Mouse (Mus musculus) left cerebral cortex, postnatal 36 days (tissue): ENCODE results near the gene Tmco4. TPM values are rescaled to one million over a fixed set of nuclear protein-coding genes. Genes with fewer than 3 reads are reported as not detected.
A peak's percentile ranks its signal among the peaks of the same experiment; 100 is the strongest.

Source experiments
- DNase-seq, 2 experiments: peaks; one replicate each; pipeline ENCODE4 v3.0.0; 2021 to 2022; ENCODE audit warnings: low spot score in 2 of 2, mixed read lengths in 1 of 2
- intact Hi-C: fragments of 180-260 bp; cut with DNase I; formaldehyde crosslinking; loops from one replicate; pipeline ENCODE4 v1.15.1; 2025
- total RNA-seq, 2 experiments: library from RNA; stranded (reverse); gene quantifications; 2 replicates each; pipeline ENCODE4 v1.2.3; 2021

The Tmco4 gene
- total RNA-seq, 2 experiments from 2014 or later: 2.6 to 2.7 TPM

GRCm38 (mm10) chr4:139011201-139011702, 38.6 kb downstream of the Tmco4 start:
- intact Hi-C loops: no loop called here
- DNase-seq: no peak

GRCm38 (mm10) chr4:139013281-139013680, 40.6 kb downstream of the Tmco4 start:
- DNase-seq: no peak
- intact Hi-C loops: no loop called here

GRCm38 (mm10) chr4:139014793-139015192, 42.1 kb downstream of the Tmco4 start:
- no peak for DNase-seq
- intact Hi-C loops: no loop called here

DNA sequence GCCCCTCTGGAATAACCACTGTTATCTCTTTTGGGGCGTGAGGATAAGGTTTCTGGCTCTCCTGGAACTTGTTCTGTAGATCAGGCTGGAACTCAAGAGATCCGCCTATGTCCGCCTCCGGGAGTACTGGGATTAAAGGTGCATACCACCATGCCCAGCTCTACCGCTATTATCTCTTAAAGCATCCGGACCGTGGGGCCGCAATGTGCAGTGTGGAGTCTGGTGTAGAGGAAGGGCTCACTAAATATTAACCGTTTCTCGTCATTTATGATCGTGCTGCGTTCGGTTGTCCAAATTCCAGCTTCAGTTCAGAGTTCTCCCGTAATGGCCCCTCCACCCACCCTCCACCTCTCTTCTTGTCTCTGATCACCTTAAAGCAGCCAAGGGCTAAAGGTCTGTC, 45.7 kb downstream of the Tmco4 start:
- intact Hi-C loops: no loop called here
- DNase-seq: no peak

- intact Hi-C loops: no loop called here
- DNase-seq: no peak
Measured at GRCm38 (mm10) chr4:139018976-139019375, 46.3 kb downstream of the Tmco4 start.

- intact Hi-C loops: no loop called here
- no peak for DNase-seq
Measured at GRCm38 (mm10) chr4:139019413-139019812, 46.7 kb downstream of the Tmco4 start.

- DNase-seq: no peak
- intact Hi-C loops: no loop called here
Measured at GRCm38 (mm10) chr4:139020385-139020784, 47.7 kb downstream of the Tmco4 start.

- intact Hi-C loops: no loop called here
Measured at GRCm38 (mm10) chr4:139024379-139024778, 51.7 kb downstream of the Tmco4 start.

GRCm38 (mm10) chr4:139030675-139031074, 58.0 kb downstream of the Tmco4 start:
- no peak for DNase-seq
- intact Hi-C loops: no loop called here

More at GRCm38 (mm10) chr4:139024379-139024778, 51.7 kb downstream of the Tmco4 start:
- DNase-seq: peak; percentile 36 to 47

GRCm38 (mm10) chr4:139032521-139032920, 59.8 kb downstream of the Tmco4 start:
- no peak for DNase-seq
- intact Hi-C loops: no loop called here

DNA sequence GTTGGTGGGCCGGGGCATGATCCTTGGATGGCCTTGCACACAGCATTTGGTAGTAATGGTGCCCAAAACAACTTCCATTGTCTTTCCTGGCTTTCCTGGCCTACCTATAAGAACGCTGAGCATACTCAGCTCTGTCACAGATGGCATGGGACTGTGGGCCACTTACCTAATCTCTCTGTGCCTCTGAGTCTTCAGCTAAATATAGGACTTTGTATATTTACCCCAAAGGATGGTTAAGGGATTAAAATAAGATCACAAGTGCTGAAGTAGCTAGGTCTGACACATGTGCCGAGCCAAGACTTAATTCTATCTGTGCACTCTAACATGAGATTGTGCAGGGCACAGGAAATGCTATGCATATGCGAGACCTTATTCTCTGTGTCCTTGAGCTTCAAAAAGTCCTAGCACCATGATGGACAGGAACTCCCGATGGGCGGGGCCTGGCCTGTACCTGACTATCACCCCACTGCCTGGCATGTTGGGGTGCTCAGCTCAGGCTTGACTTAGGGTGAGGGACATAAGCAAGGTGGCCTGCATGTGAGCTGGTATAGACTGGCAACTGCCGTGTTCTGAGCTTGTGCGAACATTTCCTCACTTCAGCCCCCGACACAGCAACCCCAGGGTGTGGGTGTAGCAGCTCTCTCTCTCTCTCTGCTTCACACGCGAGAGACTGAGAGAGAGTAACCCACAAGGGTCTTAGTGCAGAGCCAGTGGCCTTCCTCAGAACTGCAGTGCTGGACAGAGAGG, 60.7 kb downstream of the Tmco4 start:
- intact Hi-C loops: loop anchor here (2.0 kb wide), 1 partner anchor 41 kb away; the partner anchor contains the start of gene Htr6
- peak; percentile 59 to 61 for DNase-seq

GRCm38 (mm10) chr4:139034010-139034367, 61.3 kb downstream of the Tmco4 start:
- DNase-seq: no peak
- intact Hi-C loops: loop anchor here (2.0 kb wide), 1 partner anchor 41 kb away; the partner anchor contains the start of gene Htr6

- intact Hi-C loops: loop anchor here (2.0 kb wide), 1 partner anchor 40 kb away; the partner anchor contains the start of gene Htr6
Measured at GRCm38 (mm10) chr4:139034540-139034939, 61.9 kb downstream of the Tmco4 start.

DNA sequence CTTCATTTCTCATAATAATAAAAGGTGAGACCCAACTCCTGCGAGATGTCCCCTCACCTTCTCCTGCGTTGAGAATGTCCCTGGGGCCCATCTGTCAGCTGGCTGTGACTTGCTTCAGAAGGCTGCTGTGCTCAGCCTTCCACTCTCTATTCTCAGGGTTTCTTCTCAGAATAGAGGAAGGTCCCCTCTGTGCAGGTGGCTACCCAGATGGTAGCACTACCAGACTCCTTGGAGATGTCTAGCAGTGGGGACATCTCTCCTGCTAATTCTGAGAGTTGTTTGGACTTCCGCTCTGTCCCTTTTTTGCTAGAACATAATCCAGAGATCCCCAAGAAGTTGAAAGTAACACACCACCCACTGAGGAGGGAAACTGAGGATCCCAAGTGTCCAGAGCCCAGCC, 62.3 kb downstream of the Tmco4 start:
- no peak for DNase-seq
- intact Hi-C loops: loop anchor here (2.0 kb wide), 1 partner anchor 40 kb away; the partner anchor contains the start of gene Htr6

More at GRCm38 (mm10) chr4:139034540-139034939, 61.9 kb downstream of the Tmco4 start:
- DNase-seq: no peak

- intact Hi-C loops: loop anchor here (2.0 kb wide), 1 partner anchor 39 kb away; the partner anchor contains the start of gene Htr6
Measured at GRCm38 (mm10) chr4:139035799-139036198, 63.1 kb downstream of the Tmco4 start.

GRCm38 (mm10) chr4:139037795-139038607, 65.3 kb downstream of the Tmco4 start:
- intact Hi-C loops: no loop called here
- DNase-seq: no peak

More at GRCm38 (mm10) chr4:139035799-139036198, 63.1 kb downstream of the Tmco4 start:
- no peak for DNase-seq

DNA sequence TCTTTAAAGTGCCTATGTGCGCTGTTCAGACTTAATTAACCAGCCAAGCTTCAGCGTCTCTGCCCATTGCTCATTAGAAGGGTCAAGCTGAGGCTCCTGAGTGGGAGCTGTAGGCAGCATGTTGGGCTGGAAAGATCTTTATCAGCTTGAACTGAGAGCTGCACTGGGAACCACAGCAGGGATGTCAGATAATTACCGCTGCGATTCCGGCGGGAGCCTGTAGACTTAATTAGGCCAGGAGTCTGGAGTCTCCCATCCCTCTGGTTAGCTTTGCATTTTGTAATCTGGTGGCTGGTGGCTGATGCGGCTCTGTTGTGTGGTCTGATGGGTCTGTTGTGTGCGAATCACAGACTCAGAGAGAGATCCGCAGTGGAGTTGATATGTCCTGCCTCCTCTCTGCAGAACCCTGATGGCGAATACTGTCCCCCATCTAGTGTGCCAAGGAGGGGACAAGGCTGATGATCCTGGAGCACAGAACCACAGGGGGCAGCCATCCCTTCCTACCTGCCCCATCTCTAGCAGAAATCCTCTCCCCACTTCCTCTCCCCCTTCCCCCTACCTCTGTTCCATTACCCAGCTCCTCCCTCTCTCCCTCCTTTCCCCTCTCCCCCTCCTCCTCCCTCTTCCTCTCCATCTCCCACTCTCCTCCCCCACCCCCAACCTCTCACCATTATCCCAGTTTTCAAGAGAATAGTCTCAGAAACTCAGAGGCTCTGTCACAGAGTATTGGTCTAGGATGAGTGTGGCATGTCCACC, 67.6 kb downstream of the Tmco4 start:
- intact Hi-C loops: no loop called here
- DNase-seq: no peak

- intact Hi-C loops: no loop called here
Measured at GRCm38 (mm10) chr4:139042611-139043010, 69.9 kb downstream of the Tmco4 start.

GRCm38 (mm10) chr4:139043600-139043999, 70.9 kb downstream of the Tmco4 start:
- intact Hi-C loops: no loop called here
- DNase-seq: no peak

More at GRCm38 (mm10) chr4:139042611-139043010, 69.9 kb downstream of the Tmco4 start:
- no peak for DNase-seq
